Mouse (Mus musculus): ENCODE measurements around the gene Tbc1d16.

Tbc1d16 gene

GRCm38 (mm10) chr11:119138205-119138604, 90.1 kb downstream of the Tbc1d16 start:
- DNase-seq = no peak

DNA sequence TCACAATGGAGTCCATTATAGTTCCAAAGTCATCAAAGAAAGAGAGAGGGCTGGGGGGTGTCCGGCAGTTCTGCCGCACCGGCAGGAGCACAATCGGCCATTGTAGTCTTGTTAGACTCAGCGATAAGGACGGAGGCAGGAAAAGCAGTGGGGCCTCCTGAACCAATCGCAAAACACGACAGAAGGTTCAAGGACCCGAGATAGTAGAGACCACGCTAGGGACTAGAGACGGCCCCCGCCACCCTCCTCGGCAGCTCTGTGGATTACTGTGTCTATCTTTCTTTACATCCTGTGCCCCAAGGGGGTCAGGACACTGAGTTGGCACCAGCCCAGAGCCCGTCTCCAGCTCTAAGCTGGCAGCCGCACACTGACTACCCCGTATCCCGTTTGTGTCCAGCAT, 93.7 kb downstream of the Tbc1d16 start:
- DNase-seq = peak; percentile 52

GRCm38 (mm10) chr11:119133437-119134221, 94.7 kb downstream of the Tbc1d16 start:
- peak; percentile 65 for DNase-seq

GRCm38 (mm10) chr11:119132198-119133035, 95.9 kb downstream of the Tbc1d16 start:
- no peak for DNase-seq

DNA sequence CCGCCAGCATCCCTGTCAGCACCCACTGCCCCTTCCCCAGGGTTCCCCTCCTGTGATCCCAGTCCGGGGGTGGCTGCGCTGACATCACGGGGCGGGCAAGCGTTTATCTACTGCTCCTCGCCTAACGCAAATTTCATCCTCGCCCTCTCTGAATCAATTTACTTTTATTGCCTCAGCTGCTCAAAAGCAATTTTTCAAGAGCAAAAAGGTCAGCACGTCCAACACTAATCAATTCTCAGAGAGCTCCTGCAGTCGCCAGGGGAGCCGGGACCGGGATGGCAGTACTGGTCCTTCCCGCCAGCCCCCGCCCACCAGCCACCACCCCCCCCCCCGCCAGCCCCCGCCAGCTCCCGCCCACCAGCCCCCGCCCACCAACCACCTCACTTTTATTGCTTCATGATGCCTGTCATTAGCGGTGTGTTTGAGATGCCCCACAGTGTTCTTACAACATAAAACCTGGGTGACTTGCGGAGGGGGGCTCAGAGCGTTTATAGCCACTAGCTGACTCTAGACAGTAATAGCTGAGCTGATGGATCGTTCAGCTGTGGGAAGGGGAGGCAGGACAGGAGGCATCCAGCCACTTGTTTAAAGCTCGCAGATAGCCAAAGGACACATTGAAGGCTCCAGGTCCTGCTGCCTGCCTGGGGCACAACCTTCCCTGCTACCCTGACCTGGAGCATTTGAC, 98.1 kb downstream of the Tbc1d16 start:
- DNase-seq = no peak

- DNase-seq = no peak
Measured at GRCm38 (mm10) chr11:119129281-119130058, 98.8 kb downstream of the Tbc1d16 start.

DNA sequence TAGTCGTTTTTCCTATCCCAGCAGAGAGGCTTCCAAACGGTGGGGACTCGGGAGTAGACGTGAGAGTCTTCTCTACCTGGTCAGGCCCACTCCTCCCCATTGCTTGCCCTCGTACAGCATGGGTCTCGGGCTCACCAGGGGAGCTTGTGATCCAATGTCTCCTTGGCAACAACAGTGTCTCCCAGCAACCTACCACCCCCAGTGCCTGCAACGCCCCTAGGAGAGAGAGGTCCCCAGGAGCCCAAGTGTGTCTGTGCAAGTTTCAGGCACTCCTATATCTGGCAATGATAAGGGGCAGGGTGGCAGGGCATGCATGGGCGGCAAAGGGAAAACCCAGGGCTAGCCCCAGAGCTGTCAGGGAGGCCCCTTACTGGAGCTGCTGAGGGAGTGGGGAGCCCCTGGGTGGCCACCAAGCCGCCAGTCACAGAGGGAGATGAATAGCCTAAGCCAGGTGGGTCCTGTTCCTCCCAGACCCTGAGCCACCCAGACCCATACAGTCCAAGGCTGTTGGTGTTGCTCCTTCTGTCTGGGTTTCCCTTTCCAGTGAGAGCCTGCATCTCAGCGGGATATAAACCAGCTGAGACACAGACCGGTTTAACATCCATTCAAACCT, 99.5 kb downstream of the Tbc1d16 start:
- DNase-seq = no peak

DNA sequence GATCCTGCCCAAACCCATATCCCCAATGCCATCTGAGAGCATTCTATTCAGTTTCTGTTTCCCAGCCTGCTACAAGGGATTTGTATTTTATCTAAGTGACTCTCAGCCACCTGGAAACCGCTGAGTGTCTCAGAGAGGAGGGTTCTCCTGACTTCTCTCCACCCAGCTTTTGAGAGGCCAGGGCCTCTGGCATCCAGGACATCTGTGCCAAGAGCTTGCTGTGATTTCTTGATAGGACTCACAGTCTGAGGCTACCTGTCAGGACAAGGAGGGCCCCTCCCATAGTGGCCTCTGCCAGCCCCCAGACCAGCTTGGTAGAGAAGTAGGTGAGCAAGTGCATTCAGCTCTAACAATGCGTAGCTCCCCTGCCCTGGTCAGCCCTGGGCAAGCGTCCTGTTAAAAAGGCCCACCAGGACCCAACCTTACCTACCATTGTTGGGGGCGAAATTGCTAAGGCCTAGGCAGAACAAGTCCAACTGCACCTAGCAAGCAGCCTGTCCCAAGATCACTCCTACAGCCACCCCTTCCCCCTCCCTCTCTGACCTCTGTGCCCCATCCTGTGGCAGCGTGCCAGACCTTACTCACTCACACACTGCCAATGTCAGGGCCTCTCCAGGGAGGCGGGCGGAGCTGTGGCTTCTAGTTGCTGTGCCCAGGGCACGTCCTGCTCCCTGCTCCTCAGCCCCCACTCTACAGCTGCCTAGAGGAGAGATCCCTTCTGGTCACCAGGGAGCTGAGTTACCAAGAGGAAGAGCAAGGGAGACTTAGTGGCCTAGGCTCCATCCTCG, 100.4 kb downstream of the Tbc1d16 start:
- DNase-seq = peak; percentile 41

- no peak for DNase-seq
Measured at GRCm38 (mm10) chr11:119127147-119127546, 101.2 kb downstream of the Tbc1d16 start.

DNA sequence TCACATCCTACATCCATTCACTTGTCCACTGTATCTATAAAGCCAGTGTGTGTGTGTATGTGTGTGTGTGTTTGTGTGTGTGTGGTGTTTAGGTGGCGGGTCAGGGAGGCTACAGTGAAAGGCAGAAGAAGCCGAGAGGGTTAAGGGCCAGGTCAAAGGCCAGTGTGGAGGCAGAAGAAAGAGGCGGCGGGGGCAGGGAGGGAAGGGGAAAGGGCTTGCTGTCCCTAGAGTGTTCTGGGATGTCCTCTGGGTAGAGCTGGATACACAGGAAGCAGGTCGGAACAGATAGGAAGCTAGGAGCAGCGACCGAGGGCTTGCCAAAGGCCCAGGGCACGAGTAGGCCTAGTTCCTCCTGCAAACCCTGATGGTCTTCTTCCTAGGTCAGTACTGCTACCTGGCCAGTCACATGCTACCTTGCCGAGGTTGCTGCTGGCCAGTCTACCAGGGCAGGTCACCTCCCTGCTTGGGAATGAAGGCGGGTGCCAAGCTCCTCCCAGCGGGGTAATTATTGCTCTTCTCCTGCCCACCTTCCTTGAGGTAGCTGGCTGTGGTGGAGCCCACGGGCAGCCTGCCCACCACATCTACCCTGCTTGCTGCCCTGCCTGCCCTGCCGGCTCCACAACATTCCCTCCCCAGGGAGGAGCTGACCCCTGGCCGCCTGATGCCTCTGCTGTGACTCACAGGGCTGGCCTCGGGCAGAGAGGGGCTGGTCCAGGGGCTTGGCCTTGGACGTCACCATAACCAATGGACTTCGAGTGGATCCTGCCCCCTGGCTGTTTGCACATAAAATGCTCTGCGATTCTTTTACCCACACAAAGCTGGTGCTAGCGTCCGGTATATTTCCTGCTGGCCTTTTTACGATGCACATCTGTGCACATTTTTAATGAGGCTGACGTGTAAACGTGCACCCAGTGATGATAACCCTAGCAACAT, 102.1 kb downstream of the Tbc1d16 start:
- DNase-seq = no peak

DNA sequence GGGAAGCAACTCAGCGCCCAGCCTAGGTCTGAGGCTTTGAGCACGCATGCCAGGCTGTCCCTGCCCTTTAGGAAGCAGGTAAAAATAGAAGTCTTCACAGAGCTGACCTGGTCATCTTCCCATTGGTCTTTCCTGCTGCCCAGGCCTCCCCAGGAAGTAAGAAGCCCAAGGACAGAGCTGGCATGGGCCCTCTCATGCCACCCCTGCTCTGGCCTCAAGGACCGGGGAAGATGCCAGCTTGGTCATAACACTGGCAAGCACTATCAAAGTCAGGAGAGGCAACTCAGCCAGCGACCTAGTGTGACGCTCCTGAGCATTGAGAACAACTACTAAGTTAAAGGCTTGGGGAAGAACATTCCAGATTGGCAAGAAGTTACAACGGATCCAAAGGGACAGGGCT, 103.8 kb downstream of the Tbc1d16 start:
- no peak for DNase-seq

GRCm38 (mm10) chr11:119123522-119124319, 104.6 kb downstream of the Tbc1d16 start:
- no peak for DNase-seq

- no peak for DNase-seq
Measured at GRCm38 (mm10) chr11:119122396-119122795, 105.9 kb downstream of the Tbc1d16 start.

GRCm38 (mm10) chr11:119118905-119119304, 109.4 kb downstream of the Tbc1d16 start:
- no peak for DNase-seq

- DNase-seq = no peak
Measured at GRCm38 (mm10) chr11:119117945-119118344, 110.4 kb downstream of the Tbc1d16 start.

DNA sequence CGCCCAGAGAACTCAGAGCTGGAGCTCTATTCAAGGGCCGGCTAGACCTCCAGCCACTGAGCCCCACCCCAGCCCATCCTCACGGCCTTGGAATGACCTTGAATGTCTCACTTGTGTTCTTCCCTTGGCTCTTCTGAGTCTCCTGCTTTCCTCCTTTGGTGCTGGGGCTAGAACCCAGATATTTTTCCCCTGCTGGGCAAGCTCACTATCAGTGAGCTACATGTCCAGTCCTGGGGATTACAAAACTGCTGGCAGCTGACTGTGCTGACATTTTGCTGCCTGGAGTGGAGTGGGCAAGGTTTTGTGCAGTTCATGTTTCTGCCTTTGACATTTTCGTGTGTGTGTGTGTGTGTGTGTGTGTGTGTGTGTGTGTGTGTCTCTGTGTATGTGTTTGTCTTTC, 111.3 kb downstream of the Tbc1d16 start:
- DNase-seq = no peak

DNA sequence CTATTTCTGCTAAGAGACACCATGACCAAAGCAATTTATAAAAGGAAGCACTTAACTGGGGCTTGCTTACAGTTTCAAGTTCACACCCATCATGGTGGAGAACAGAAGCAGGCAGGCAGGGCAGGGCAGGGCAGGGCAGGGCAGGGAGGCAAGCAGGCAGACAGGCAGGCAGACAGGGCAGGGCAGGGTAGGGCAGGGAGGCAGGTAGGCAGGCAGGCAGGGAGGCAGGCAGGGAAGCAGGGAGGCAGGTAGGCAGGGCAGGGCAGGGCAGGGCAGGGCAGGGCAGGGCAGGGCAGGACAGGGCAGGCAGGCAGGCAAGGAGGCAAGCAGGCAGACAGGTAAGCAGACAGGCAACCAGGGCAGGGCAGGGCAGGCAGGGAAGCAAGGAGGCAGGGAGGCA, 115.6 kb downstream of the Tbc1d16 start:
- DNase-seq = no peak

GRCm38 (mm10) chr11:119111345-119111744, 117.0 kb downstream of the Tbc1d16 start:
- peak; percentile 71 for DNase-seq

DNA sequence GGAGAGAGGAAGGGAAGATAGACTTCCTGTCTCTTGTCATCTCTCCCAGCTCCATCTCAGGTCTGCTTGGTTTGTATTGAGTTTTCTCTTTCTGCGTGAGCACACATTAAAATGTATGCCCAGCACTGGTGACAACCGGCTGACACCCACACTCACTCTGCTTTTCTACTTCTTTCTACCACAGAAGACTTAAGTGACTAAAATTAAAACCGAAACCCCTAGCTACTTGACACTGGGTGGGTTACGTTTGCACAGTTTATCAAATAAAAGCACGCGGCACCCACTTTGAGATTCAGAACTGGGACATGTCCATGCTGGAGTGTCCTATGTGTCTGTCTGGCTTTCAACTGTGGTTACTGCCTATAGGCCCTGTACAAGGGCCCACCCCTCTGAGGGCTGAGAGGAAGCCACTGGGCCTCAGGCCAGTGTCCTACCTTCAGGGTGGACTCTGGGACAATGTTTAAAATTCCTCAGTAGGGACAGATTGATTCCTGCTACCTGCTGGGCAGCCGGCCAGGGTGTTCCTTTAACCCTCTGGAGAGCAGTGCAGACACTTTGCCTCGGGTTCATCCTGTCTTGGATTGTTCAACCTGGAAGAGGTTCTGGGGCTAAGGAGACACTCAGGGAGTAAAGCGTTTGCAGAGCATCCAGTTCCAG, 118.8 kb downstream of the Tbc1d16 start:
- DNase-seq = no peak

All from thymus, postnatal 4 days (tissue).